Mouse (Mus musculus): ENCODE measurements around the gene Fxr1. TPM values are rescaled to one million over a fixed set of nuclear protein-coding genes. Genes with fewer than 3 reads are reported as not detected.

The Fxr1 gene
- polyA plus RNA-seq, 1 experiment from 2014 or later = 57.3 TPM

DNA sequence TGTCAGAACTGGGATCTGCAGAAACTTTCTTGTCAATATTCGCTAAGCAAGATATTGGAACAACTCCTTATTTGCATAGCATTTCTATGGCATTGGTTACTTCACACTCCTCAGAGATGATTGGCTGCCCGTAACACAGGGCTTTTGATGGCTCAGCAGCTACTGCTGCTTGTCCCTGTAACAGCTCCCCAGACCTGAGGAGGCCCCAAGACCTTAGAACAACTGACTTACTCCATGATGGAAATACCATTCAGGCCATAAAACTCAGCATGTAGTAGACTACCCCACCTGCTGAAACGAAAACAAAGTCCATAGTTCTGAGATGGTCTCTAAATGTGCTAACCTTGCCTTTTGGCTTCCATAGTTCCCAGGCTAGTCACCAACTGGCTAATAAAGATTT lies 12.9 kb upstream of the Fxr1 start:
- Histone ChIP-seq H3K27me3 (no peaks in the 10 kb centered on the region), H3K4me2 (replicated peaks) (no peak overlapping the region), H3K36me3 (no peaks in the 10 kb centered on the region), H3K4me3 (replicated peaks) (no peak overlapping the region), H3K9ac (no peak overlapping the region), H3K27ac (replicated peaks) (no peak overlapping the region), H3K9me3 (replicated peaks) (no peaks in the 10 kb centered on the region), H3K4me1 (no peaks in the 10 kb centered on the region)
- ATAC-seq (ENCODE audit: insufficient number of reproducible peaks, low FRiP score, low TSS enrichment, low read depth) = no peak
- 75% methylated on average over 3 of the region's 3 CpGs for WGBS

DNA sequence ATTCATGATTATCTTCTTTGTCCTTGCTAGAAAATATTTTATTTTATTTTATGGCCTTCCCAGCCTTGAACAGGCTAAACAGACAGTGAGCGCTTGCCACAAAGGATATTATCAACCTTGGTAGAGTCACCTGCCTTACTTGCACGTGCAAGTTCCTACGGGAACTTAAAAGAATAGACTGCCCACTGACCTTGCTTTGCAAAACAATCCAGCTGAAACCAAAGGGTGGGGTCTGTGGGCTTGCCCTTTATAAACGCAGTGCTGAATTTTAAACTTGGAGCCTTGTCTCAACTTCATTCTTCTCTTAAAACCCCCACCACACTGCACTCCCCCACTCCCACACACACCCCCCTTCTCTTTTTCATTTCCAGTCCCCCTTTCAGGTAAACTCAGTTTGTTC lies 12.1 kb upstream of the Fxr1 start:
- H3K27me3 ChIP-seq = no peaks in the 10 kb centered on the region
- H3K4me2 ChIP-seq (replicated peaks) = no peak overlapping the region
- no peak overlapping the region for H3K27ac ChIP-seq (replicated peaks)
- H3K9ac ChIP-seq = no peak overlapping the region
- H3K4me1 ChIP-seq = no peaks in the 10 kb centered on the region
- H3K9me3 ChIP-seq (replicated peaks) = no peaks in the 10 kb centered on the region
- 58% methylated on average over 4 of the region's 4 CpGs for WGBS
- ATAC-seq (ENCODE audit: insufficient number of reproducible peaks, low FRiP score, low TSS enrichment, low read depth) = no peak
- H3K36me3 ChIP-seq = no peaks in the 10 kb centered on the region
- H3K4me3 ChIP-seq (replicated peaks) = no peak overlapping the region

DNA sequence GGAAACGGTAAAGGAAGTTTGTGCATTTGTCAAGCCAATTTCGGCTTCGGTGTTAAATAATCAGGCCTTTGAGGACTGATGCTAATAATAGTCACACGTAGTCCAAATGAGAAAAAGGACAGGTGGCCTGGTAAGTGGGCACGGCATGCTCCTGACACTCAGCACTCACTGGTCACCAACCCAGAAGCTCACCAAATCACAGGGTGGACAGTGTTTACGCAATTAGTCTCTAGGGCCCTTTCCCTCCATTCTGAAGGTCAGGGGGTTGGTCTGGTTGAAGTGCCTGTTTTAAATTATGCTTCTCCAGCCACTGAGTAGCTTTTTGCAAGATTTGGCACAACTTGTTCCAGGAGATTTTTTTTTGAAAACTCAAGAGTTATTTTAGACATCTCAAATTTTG lies 11.6 kb upstream of the Fxr1 start:
- no peaks in the 10 kb centered on the region for H3K9me3 ChIP-seq (replicated peaks)
- H3K9ac ChIP-seq = no peak overlapping the region
- ATAC-seq (ENCODE audit: insufficient number of reproducible peaks, low FRiP score, low TSS enrichment, low read depth) = no peak
- 49% methylated on average over 6 of the region's 6 CpGs for WGBS
- no peaks in the 10 kb centered on the region for H3K4me1 ChIP-seq
- no peak overlapping the region for H3K4me3 ChIP-seq (replicated peaks)
- no peak overlapping the region for H3K27ac ChIP-seq (replicated peaks)
- H3K4me2 ChIP-seq (replicated peaks) = no peak overlapping the region
- no peaks in the 10 kb centered on the region for H3K27me3 ChIP-seq
- no peaks in the 10 kb centered on the region for H3K36me3 ChIP-seq

DNA sequence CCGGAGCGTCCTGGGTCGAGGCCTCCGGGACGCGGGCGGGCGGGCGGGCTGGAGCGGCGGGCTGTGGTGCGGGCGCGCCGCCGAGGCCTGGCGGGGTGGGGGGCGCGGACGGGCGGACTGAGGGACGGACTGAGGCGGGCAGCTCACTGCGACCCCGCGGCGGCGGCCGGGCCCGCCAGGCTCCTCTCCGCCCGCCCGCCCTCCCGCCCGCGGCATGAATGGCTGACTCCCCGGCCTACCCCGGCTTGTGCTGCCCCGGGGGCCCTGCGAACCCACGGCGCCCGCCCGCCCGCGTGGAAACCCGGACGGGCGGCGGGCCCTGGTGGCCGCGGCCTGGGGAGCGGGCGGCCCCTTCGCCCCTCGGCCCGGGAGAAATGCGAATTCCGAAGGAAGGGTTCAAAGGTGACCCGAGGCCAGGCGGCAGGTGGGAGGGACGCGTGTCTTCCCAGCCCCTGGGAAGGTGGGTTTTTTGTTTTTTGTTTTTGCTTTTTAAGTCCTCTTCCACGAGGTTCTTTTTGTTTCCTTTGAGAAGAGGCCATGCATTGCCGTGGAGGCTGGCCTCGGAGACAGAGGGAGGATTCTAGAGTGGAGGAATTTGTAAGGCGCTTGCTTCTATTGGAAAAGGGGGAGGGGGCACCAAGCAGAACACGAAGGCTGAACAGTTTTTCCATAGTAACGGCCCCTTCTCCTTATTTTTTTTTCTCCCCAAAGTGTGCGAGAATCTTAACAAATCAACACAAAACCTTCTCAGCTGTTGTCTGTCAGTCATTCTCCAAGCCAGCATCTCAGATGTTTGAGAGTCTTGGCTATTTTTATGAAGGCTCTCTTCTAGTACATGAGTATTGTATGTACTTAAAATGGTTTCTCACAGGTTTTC lies 877 bp downstream of the Fxr1 start:
- under 1% methylated on average over 53 of the region's 70 CpGs for WGBS
- H3K9me3 ChIP-seq (replicated peaks) = no peaks in the 10 kb centered on the region
- 0 out of 2 replicates have a peak, but pooled peaks cover 8% of the 10 kb centered on the region for H3K4me1 ChIP-seq
- H3K9ac ChIP-seq = peak overlapping the region; percentile 99
- ATAC-seq (ENCODE audit: insufficient number of reproducible peaks, low FRiP score, low TSS enrichment, low read depth) = peak; percentile 59
- H3K4me3 ChIP-seq (replicated peaks) = peak overlapping the region; percentile 92
- no peaks in the 10 kb centered on the region for H3K27me3 ChIP-seq
- peak overlapping the region; percentile 72 for H3K4me2 ChIP-seq (replicated peaks)
- peak overlapping the region; percentile 91 for H3K27ac ChIP-seq (replicated peaks)
- H3K36me3 ChIP-seq = no peaks in the 10 kb centered on the region

DNA sequence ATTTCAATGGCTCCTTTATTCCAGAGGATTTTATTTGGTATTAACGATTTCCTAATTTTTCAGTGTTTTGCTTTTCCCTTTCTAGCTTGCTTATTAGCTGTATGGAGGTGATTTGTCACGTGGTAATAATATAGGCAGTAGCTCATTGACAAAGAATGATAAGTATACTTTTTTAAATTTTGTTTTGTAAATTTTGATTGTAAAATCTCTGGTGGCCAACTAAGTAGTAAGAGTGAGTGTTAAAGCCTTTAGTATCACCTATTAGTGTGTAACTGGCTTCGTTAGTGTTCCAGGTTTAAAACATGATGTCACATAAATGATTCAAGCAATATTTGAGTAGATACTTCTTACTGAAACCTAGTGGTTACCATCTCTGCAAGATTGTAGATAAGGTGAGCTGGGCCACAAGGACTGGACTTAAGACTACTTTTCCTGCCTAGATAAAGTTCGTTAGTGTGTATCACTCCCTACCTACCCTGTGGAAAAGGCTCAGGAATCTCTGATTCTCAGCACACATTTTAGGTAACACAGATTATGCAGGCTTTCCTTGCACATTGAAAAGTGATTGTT lies 1.6 kb downstream of the Fxr1 start:
- 64% methylated on average over 4 of the region's 4 CpGs for WGBS
- no peak overlapping the region for H3K27ac ChIP-seq (replicated peaks)
- peak overlapping the region; percentile 92 for H3K4me3 ChIP-seq (replicated peaks)
- peak overlapping the region; percentile 72 for H3K4me2 ChIP-seq (replicated peaks)
- H3K36me3 ChIP-seq = no peaks in the 10 kb centered on the region
- ATAC-seq (ENCODE audit: insufficient number of reproducible peaks, low FRiP score, low TSS enrichment, low read depth) = no peak
- no peak overlapping the region for H3K9ac ChIP-seq
- H3K27me3 ChIP-seq = no peaks in the 10 kb centered on the region
- 0 out of 2 replicates have a peak, but pooled peaks cover 8% of the 10 kb centered on the region for H3K4me1 ChIP-seq
- no peaks in the 10 kb centered on the region for H3K9me3 ChIP-seq (replicated peaks)

DNA sequence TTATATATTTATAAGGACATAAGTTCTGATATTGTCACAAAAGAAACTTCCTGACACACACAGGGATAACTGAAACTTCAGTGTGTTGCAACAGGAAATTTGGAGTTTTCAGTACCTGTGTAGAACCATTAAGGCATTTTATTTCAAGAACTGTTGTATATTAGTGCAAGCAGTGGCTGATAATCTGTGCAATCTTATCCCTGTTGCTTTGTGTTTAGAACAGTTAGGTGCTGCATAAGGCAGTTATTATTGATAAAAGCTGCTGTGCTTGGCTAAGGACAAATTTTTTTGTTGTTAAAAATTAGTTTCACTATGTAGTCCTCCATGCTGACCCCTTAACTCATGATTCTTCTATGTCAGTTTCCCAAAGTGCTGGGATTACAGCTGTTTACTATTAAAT lies 9.2 kb downstream of the Fxr1 start:
- ATAC-seq (ENCODE audit: insufficient number of reproducible peaks, low FRiP score, low TSS enrichment, low read depth) = no peak
- Histone ChIP-seq H3K36me3 (no peaks in the 10 kb centered on the region), H3K9ac (no peak overlapping the region), H3K4me2 (replicated peaks) (no peak overlapping the region), H3K27me3 (no peaks in the 10 kb centered on the region), H3K4me3 (replicated peaks) (no peak overlapping the region), H3K9me3 (replicated peaks) (no peaks in the 10 kb centered on the region), H3K27ac (replicated peaks) (no peak overlapping the region), H3K4me1 (peaks cover 3% of the 10 kb centered on the region; the same call in 1 of the 2 replicates)

DNA sequence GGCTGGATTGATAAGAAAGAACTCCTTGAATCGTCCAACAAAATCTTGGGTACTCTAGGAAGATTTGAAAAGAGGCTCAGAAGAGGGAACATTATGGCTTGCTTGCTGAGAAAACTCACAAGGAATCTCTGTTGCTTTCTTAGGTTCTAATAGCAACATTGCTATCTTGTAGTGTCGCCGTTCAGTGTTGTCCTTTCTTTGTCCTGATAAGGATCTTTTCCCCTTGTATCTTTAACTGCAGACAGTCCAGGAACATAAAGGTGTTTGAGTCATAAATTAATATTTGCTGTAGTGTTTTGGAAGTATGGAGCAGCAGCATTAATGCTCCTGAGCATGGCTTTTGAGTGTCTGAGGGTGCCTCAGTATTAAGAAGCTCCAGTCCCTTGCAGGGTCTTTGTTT lies 10.9 kb downstream of the Fxr1 start:
- H3K4me2 ChIP-seq (replicated peaks) = no peak overlapping the region
- peaks cover 3% of the 10 kb centered on the region; the same call in 1 of the 2 replicates for H3K4me1 ChIP-seq
- H3K27me3 ChIP-seq = no peaks in the 10 kb centered on the region
- H3K27ac ChIP-seq (replicated peaks) = no peak overlapping the region
- no peaks in the 10 kb centered on the region for H3K9me3 ChIP-seq (replicated peaks)
- 84% methylated on average over 3 of the region's 3 CpGs for WGBS
- no peak overlapping the region for H3K9ac ChIP-seq
- no peak overlapping the region for H3K4me3 ChIP-seq (replicated peaks)
- no peak for ATAC-seq (ENCODE audit: insufficient number of reproducible peaks, low FRiP score, low TSS enrichment, low read depth)
- H3K36me3 ChIP-seq = no peaks in the 10 kb centered on the region

DNA sequence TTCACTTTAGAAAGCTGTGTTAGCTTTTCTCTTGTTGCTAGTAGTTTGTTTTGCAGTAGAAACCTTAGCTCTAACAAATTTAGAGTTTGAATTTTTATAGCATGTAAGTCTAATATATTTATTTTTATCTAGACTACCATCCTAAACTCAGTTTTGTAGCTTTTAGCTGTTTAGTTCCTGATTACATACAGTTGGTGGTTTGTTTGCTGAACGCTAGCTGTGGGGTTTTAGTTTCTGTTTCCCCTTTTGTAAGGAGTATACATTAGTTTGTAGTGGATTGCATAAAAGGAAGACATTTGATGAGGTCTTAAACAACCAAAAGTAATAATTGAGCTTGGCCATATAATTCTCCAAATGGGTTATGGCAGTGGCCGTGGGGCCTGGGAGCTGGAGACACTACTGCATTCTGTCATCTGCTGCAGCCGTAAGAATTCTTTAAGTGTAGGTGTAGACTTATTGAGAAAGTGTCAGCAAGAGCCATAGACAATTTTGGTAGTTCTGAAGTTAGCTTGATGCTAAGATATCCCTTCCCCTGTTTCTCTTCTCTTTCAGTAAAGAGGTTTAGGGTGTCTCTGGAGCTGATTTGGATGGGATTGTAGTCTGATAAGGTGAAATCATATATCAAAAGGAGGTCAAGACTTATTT lies 14.1 kb downstream of the Fxr1 start:
- H3K4me2 ChIP-seq (replicated peaks) = no peak overlapping the region
- WGBS = 66% methylated on average over 3 of the region's 3 CpGs
- no peak overlapping the region for H3K27ac ChIP-seq (replicated peaks)
- ATAC-seq (ENCODE audit: insufficient number of reproducible peaks, low FRiP score, low TSS enrichment, low read depth) = no peak
- no peak overlapping the region for H3K4me3 ChIP-seq (replicated peaks)
- H3K27me3 ChIP-seq = no peaks in the 10 kb centered on the region
- H3K4me1 ChIP-seq = peaks cover 7% of the 10 kb centered on the region; the same call in 1 of the 2 replicates
- H3K36me3 ChIP-seq = no peaks in the 10 kb centered on the region
- H3K9ac ChIP-seq = no peak overlapping the region
- no peaks in the 10 kb centered on the region for H3K9me3 ChIP-seq (replicated peaks)

DNA sequence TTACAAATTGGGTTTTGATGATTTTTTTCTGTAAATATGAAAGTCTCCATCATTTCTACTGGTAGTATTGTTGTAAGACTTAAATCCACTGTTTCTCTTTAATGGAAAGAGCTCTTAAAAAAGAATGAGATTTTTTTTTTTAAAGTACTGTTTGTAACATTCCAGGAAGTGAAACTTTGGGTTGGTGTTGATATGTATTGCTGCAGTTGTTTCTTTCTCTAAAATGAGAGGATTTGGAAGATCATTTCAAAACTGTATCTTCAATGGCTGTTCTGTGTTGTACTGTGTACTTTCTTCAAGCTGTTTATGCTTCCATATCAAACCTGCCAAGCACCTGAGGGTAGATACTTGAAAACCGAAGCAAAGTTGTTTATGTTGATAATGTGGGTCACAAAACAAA lies 15.1 kb downstream of the Fxr1 start:
- no peaks in the 10 kb centered on the region for H3K27me3 ChIP-seq
- H3K9ac ChIP-seq = no peak overlapping the region
- H3K9me3 ChIP-seq (replicated peaks) = no peaks in the 10 kb centered on the region
- 58% methylated on average over 1 of the region's 1 CpGs for WGBS
- ATAC-seq (ENCODE audit: insufficient number of reproducible peaks, low FRiP score, low TSS enrichment, low read depth) = no peak
- no peak overlapping the region for H3K27ac ChIP-seq (replicated peaks)
- no peaks in the 10 kb centered on the region for H3K36me3 ChIP-seq
- H3K4me2 ChIP-seq (replicated peaks) = no peak overlapping the region
- H3K4me1 ChIP-seq = 0 out of 2 replicates have a peak, but pooled peaks cover 7% of the 10 kb centered on the region
- no peak overlapping the region for H3K4me3 ChIP-seq (replicated peaks)

DNA sequence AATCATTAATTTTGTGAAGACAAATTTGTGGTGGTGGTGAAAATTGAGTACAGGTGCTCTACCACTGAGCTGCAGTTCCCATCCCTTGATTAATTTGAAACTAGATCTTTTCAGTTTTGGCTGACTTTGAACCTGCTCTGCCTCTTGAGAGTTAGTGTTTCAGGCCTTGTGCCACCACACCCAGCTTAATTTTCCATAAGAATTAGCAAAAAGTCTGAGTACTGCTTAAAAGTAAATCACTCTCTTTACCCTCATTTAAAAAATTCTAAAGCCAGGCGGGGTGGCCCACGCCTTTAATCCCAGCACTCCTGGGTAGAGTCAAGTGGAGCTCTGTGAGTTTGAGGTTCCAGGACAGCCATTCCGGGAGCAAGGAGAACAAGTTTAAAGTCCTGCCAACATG lies 16.0 kb downstream of the Fxr1 start:
- Histone ChIP-seq H3K4me1 (0 out of 2 replicates have a peak, but pooled peaks cover 7% of the 10 kb centered on the region), H3K27ac (replicated peaks) (no peak overlapping the region), H3K27me3 (no peaks in the 10 kb centered on the region), H3K36me3 (no peaks in the 10 kb centered on the region), H3K9me3 (replicated peaks) (no peaks in the 10 kb centered on the region), H3K4me2 (replicated peaks) (no peak overlapping the region), H3K4me3 (replicated peaks) (no peak overlapping the region), H3K9ac (no peak overlapping the region)
- WGBS = 65% methylated on average over 3 of the region's 3 CpGs
- no peak for ATAC-seq (ENCODE audit: insufficient number of reproducible peaks, low FRiP score, low TSS enrichment, low read depth)

DNA sequence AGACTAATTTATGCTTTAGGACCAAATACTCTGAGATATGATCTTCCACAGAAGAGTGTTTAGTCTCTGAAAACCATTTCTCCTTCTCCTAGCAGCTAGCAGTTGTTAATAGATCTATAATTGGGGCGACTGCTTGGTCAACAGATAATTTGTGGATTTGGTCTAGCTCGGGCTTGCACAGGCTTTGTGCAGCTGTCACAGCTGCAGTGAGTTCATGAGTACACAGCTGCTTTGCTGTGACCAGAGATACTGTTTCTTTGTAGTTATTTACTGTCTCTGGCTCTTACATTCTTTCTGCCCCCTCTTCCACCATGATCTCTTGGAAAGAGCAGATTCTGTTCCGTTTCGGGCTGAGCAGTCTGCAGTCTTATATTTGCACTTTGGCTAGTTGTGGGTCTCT lies 22.2 kb downstream of the Fxr1 start:
- Histone ChIP-seq H3K4me2 (replicated peaks) (no peak overlapping the region), H3K27me3 (no peaks in the 10 kb centered on the region), H3K9ac (no peak overlapping the region), H3K36me3 (peaks cover 16% of the 10 kb centered on the region; the same call in 1 of the 2 replicates), H3K4me3 (replicated peaks) (no peak overlapping the region), H3K9me3 (replicated peaks) (no peaks in the 10 kb centered on the region), H3K4me1 (0 out of 2 replicates have a peak, but pooled peaks cover 5% of the 10 kb centered on the region), H3K27ac (replicated peaks) (no peak overlapping the region)
- WGBS = 78% methylated on average over 4 of the region's 4 CpGs
- no peak for ATAC-seq (ENCODE audit: insufficient number of reproducible peaks, low FRiP score, low TSS enrichment, low read depth)

All from embryonic facial prominence, embryonic 15.5 days (tissue).